Mouse (Mus musculus): ENCODE measurements around the gene Ager. TPM values are rescaled to one million over a fixed set of nuclear protein-coding genes. Genes with fewer than 3 reads are reported as not detected.

Gene Ager
- polyA plus RNA-seq, 1 experiment from 2014 or later = 1.5 TPM

GRCm38 (mm10) chr17:34596098-34596497, 1.6 kb upstream of the Ager start:
- peaks cover 10% of the 10 kb centered on the region for H3K36me3 ChIP-seq (ENCODE audit: control insufficient read depth, insufficient read depth)
- H3K9ac ChIP-seq (replicated peaks; ENCODE audit: low read depth, low read length) = no peak overlapping the region
- H3K9me3 ChIP-seq (ENCODE audit: control insufficient read depth, low read length) = no peaks in the 10 kb centered on the region
- whole genome bisulfite sequencing = 76% methylated on average over 8 of the region's 8 CpGs
- H3K4me1 ChIP-seq (replicated peaks; ENCODE audit: control insufficient read depth, insufficient read depth, low read length) = peaks cover 30% of the 10 kb centered on the region
- no peak overlapping the region for H3K27ac ChIP-seq (ENCODE audit: low read length)
- no peak overlapping the region for H3K4me3 ChIP-seq (replicated peaks; ENCODE audit: low read length)
- no peak for ATAC-seq
- H3K4me2 ChIP-seq (ENCODE audit: low read length) = no peak overlapping the region
- H3K27me3 ChIP-seq (replicated peaks; ENCODE audit: control insufficient read depth, insufficient read depth, low read length) = no peaks in the 10 kb centered on the region

GRCm38 (mm10) chr17:34599891-34600290, 2.2 kb downstream of the Ager start:
- Histone ChIP-seq H3K4me3 (replicated peaks; ENCODE audit: low read length) (no peak overlapping the region), H3K9me3 (ENCODE audit: control insufficient read depth, low read length) (no peaks in the 10 kb centered on the region), H3K4me2 (ENCODE audit: low read length) (no peak overlapping the region), H3K4me1 (replicated peaks; ENCODE audit: control insufficient read depth, insufficient read depth, low read length) (peaks cover 16% of the 10 kb centered on the region), H3K9ac (replicated peaks; ENCODE audit: low read depth, low read length) (no peak overlapping the region), H3K27me3 (replicated peaks; ENCODE audit: control insufficient read depth, insufficient read depth, low read length) (no peaks in the 10 kb centered on the region), H3K27ac (ENCODE audit: low read length) (no peak overlapping the region), H3K36me3 (ENCODE audit: control insufficient read depth, insufficient read depth) (peaks cover 12% of the 10 kb centered on the region)
- 75% methylated on average over 9 of the region's 9 CpGs for WGBS
- no peak for ATAC-seq

GRCm38 (mm10) chr17:34601796-34602195, 4.1 kb downstream of the Ager start:
- 90% methylated on average over 12 of the region's 12 CpGs for WGBS
- Histone ChIP-seq H3K9ac (replicated peaks; ENCODE audit: low read depth, low read length) (no peak overlapping the region), H3K9me3 (ENCODE audit: control insufficient read depth, low read length) (no peaks in the 10 kb centered on the region), H3K4me3 (replicated peaks; ENCODE audit: low read length) (no peak overlapping the region), H3K27me3 (replicated peaks; ENCODE audit: control insufficient read depth, insufficient read depth, low read length) (no peaks in the 10 kb centered on the region), H3K27ac (ENCODE audit: low read length) (no peak overlapping the region), H3K4me1 (replicated peaks; ENCODE audit: control insufficient read depth, insufficient read depth, low read length) (peaks cover 24% of the 10 kb centered on the region), H3K4me2 (ENCODE audit: low read length) (no peak overlapping the region), H3K36me3 (ENCODE audit: control insufficient read depth, insufficient read depth) (peaks cover 8% of the 10 kb centered on the region)
- ATAC-seq = no peak

GRCm38 (mm10) chr17:34603375-34604060, 5.9 kb downstream of the Ager start, which contains the start of gene Rnf5:
Gene Rnf5 (minus strand): TSS chr17:34603690.
- H3K27me3 ChIP-seq (replicated peaks; ENCODE audit: control insufficient read depth, insufficient read depth, low read length) = no peaks in the 10 kb centered on the region
- H3K27ac ChIP-seq (ENCODE audit: low read length) = peak within 1 kb of the TSS; percentile 75
- H3K4me1 ChIP-seq (replicated peaks; ENCODE audit: control insufficient read depth, insufficient read depth, low read length) = peaks cover 38% of the 10 kb centered on the region
- H3K9ac ChIP-seq (replicated peaks; ENCODE audit: low read depth, low read length) = peak within 1 kb of the TSS; percentile 77
- 0% methylated on average over 30 of the region's 30 CpGs for WGBS
- peaks cover 8% of the 10 kb centered on the region for H3K36me3 ChIP-seq (ENCODE audit: control insufficient read depth, insufficient read depth)
- H3K9me3 ChIP-seq (ENCODE audit: control insufficient read depth, low read length) = no peaks in the 10 kb centered on the region
- H3K4me3 ChIP-seq (replicated peaks; ENCODE audit: low read length) = peak within 1 kb of the TSS; percentile 94
- ATAC-seq = peak; percentile 95
- H3K4me2 ChIP-seq (ENCODE audit: low read length) = peak within 1 kb of the TSS; percentile 93

- peak within 1 kb of the TSS; percentile 75 for H3K27ac ChIP-seq (ENCODE audit: low read length)
- no peaks in the 10 kb centered on the region for H3K27me3 ChIP-seq (replicated peaks; ENCODE audit: control insufficient read depth, insufficient read depth, low read length)
- H3K9ac ChIP-seq (replicated peaks; ENCODE audit: low read depth, low read length) = peak within 1 kb of the TSS; percentile 96
- peak within 1 kb of the TSS; percentile 93 for H3K4me2 ChIP-seq (ENCODE audit: low read length)
- H3K4me3 ChIP-seq (replicated peaks; ENCODE audit: low read length) = peak within 1 kb of the TSS; percentile 94
- no peaks in the 10 kb centered on the region for H3K9me3 ChIP-seq (ENCODE audit: control insufficient read depth, low read length)
- WGBS = under 1% methylated on average over 33 of the region's 35 CpGs
- H3K36me3 ChIP-seq (ENCODE audit: control insufficient read depth, insufficient read depth) = peaks cover 8% of the 10 kb centered on the region
- H3K4me1 ChIP-seq (replicated peaks; ENCODE audit: control insufficient read depth, insufficient read depth, low read length) = peaks cover 43% of the 10 kb centered on the region
- peak; percentile 82 for ATAC-seq
These were observed 6.4 kb downstream of the Ager start, which contains the start of gene Agpat1 for GRCm38 (mm10) chr17:34604061-34604508. Gene Agpat1 (plus strand): TSS chr17:34604262.

- Histone ChIP-seq H3K4me1 (replicated peaks; ENCODE audit: control insufficient read depth, insufficient read depth, low read length) (peaks cover 43% of the 10 kb centered on the region), H3K4me2 (ENCODE audit: low read length) (peak overlapping the region; percentile 71), H3K4me3 (replicated peaks; ENCODE audit: low read length) (peak overlapping the region; percentile 94), H3K9ac (replicated peaks; ENCODE audit: low read depth, low read length) (peak overlapping the region; percentile 62), H3K9me3 (ENCODE audit: control insufficient read depth, low read length) (no peaks in the 10 kb centered on the region), H3K36me3 (ENCODE audit: control insufficient read depth, insufficient read depth) (peaks cover 8% of the 10 kb centered on the region), H3K27me3 (replicated peaks; ENCODE audit: control insufficient read depth, insufficient read depth, low read length) (no peaks in the 10 kb centered on the region), H3K27ac (ENCODE audit: low read length) (peak overlapping the region; percentile 68)
- whole genome bisulfite sequencing = 16% methylated on average over 24 of the region's 24 CpGs
- no peak for ATAC-seq
These were observed 7.0 kb downstream of the Ager start for GRCm38 (mm10) chr17:34604511-34605237.

- WGBS = under 1% methylated on average over 25 of the region's 30 CpGs
- Histone ChIP-seq H3K27ac (ENCODE audit: low read length) (peak overlapping the region; percentile 76), H3K9me3 (ENCODE audit: control insufficient read depth, low read length) (no peaks in the 10 kb centered on the region), H3K4me3 (replicated peaks; ENCODE audit: low read length) (peak overlapping the region; percentile 94), H3K36me3 (ENCODE audit: control insufficient read depth, insufficient read depth) (peaks cover 6% of the 10 kb centered on the region), H3K4me2 (ENCODE audit: low read length) (peak overlapping the region; percentile 98), H3K4me1 (replicated peaks; ENCODE audit: control insufficient read depth, insufficient read depth, low read length) (peaks cover 43% of the 10 kb centered on the region), H3K27me3 (replicated peaks; ENCODE audit: control insufficient read depth, insufficient read depth, low read length) (no peaks in the 10 kb centered on the region), H3K9ac (replicated peaks; ENCODE audit: low read depth, low read length) (peak overlapping the region; percentile 96)
- ATAC-seq = peak; percentile 49
These were observed 7.9 kb downstream of the Ager start for GRCm38 (mm10) chr17:34605609-34606008.

GRCm38 (mm10) chr17:34606186-34607039, 8.8 kb downstream of the Ager start:
- peak overlapping the region; percentile 98 for H3K4me2 ChIP-seq (ENCODE audit: low read length)
- ATAC-seq = no peak
- WGBS = 16% methylated on average over 30 of the region's 32 CpGs

GRCm38 (mm10) chr17:34607997-34608396, 10.3 kb downstream of the Ager start:
- no peaks in the 10 kb centered on the region for H3K9me3 ChIP-seq (ENCODE audit: control insufficient read depth, low read length)
- no peak overlapping the region for H3K4me2 ChIP-seq (ENCODE audit: low read length)
- no peak overlapping the region for H3K4me3 ChIP-seq (replicated peaks; ENCODE audit: low read length)
- peaks cover 34% of the 10 kb centered on the region for H3K4me1 ChIP-seq (replicated peaks; ENCODE audit: control insufficient read depth, insufficient read depth, low read length)
- 76% methylated on average over 7 of the region's 7 CpGs for WGBS
- no peaks in the 10 kb centered on the region for H3K27me3 ChIP-seq (replicated peaks; ENCODE audit: control insufficient read depth, insufficient read depth, low read length)
- H3K36me3 ChIP-seq (ENCODE audit: control insufficient read depth, insufficient read depth) = peaks cover 21% of the 10 kb centered on the region
- no peak overlapping the region for H3K9ac ChIP-seq (replicated peaks; ENCODE audit: low read depth, low read length)
- no peak for ATAC-seq
- H3K27ac ChIP-seq (ENCODE audit: low read length) = no peak overlapping the region

More at GRCm38 (mm10) chr17:34606186-34607039, 8.8 kb downstream of the Ager start:
- H3K27ac ChIP-seq (ENCODE audit: low read length) = peak overlapping the region; percentile 76
- peaks cover 43% of the 10 kb centered on the region for H3K4me1 ChIP-seq (replicated peaks; ENCODE audit: control insufficient read depth, insufficient read depth, low read length)
- H3K4me3 ChIP-seq (replicated peaks; ENCODE audit: low read length) = peak overlapping the region; percentile 94
- peak overlapping the region; percentile 96 for H3K9ac ChIP-seq (replicated peaks; ENCODE audit: low read depth, low read length)
- no peaks in the 10 kb centered on the region for H3K9me3 ChIP-seq (ENCODE audit: control insufficient read depth, low read length)
- H3K36me3 ChIP-seq (ENCODE audit: control insufficient read depth, insufficient read depth) = peaks cover 8% of the 10 kb centered on the region
- H3K27me3 ChIP-seq (replicated peaks; ENCODE audit: control insufficient read depth, insufficient read depth, low read length) = no peaks in the 10 kb centered on the region
